Mouse (Mus musculus) megakaryocyte-erythroid progenitor cell, adult 5-6 weeks (primary cell): ENCODE measurements at regions not wholly inside any gene's neighbourhood (a gene's known extent, or its start where the extent isn't known, plus 50 kb on each side); places are given as distances from the start of the nearest gene placed in this dataset.

Source experiments
- ATAC-seq: replicated peaks from 2 replicates; pipeline ENCODE4 v1.8.0; 2016; ENCODE audit warnings: mild to moderate bottlenecking, inconsistent platforms; ENCODE audit not compliant: severe bottlenecking, poor library complexity, low FRiP score, low TSS enrichment

GRCm38 (mm10) chr5:47479908-47480307 is 503.0 kb upstream of the Slit2 start:
- no peak for ATAC-seq

- no peak for ATAC-seq
These were observed 486.7 kb upstream of the Slit2 start for GRCm38 (mm10) chr5:47496218-47496617.

GRCm38 (mm10) chr5:47502764-47503416 is 480.0 kb upstream of the Slit2 start:
- ATAC-seq = no peak

- ATAC-seq = no peak
These were observed 474.1 kb upstream of the Slit2 start for GRCm38 (mm10) chr5:47508689-47509301.

- no peak for ATAC-seq
These were observed 460.6 kb upstream of the Slit2 start for GRCm38 (mm10) chr5:47522161-47522942.

- ATAC-seq = no peak
These were observed 454.3 kb upstream of the Slit2 start for GRCm38 (mm10) chr5:47528671-47529070.

- no peak for ATAC-seq
These were observed 445.4 kb upstream of the Slit2 start for GRCm38 (mm10) chr5:47537532-47537931.

GRCm38 (mm10) chr5:47542248-47542647 is 440.7 kb upstream of the Slit2 start:
- no peak for ATAC-seq

GRCm38 (mm10) chr5:47556717-47557116 is 426.2 kb upstream of the Slit2 start:
- no peak for ATAC-seq

GRCm38 (mm10) chr5:47557152-47557800 is 425.7 kb upstream of the Slit2 start:
- no peak for ATAC-seq
